Mouse (Mus musculus): Measurements from ENCODE around the gene Trim54. TPM values are rescaled to one million over a fixed set of nuclear protein-coding genes. Genes with fewer than 3 reads are reported as not detected.

Gene Trim54
- total and polyA plus RNA-seq, 2 experiments from 2014 or later = 0.33 TPM; not detected in 1

DNA sequence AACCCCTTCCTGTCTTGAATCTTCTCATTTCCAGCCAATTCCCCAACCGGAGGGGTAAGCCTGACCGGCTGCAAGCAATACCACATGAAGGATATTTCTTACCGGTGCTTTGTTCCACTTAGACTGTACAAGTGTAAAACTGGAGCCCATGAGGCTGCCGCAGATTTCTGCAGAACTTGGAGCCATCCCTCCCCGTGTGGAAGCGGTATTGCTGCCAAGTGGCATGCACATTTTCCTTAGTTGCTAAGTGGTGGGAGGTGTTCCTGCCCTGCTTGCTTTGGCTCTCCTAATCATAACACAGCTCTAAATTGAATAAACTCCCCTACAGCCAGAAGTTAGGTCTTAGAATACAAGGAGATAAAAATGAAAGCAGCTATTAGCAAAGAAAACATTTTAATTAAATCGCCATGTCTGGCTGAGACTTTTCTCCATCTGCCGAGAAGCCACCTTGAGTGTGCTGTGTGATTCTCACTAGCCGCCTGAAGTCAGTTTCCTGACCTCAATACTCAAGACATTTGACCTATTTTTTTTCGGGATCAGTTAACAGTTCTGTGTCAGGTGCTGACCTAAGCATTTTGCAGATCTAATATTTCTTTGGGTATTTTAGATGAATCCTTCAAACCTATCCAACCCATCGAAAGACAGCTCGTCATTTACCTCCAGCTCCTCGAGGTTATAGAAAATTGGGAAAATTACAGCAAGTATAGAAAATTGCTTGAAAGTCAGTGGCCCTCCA is 36.3 kb upstream of the Trim54 start:
- H3K9me3 ChIP-seq (ENCODE audit: low read length) = no peaks in the 10 kb centered on the region
- WGBS = 78% methylated on average over 13 of the region's 13 CpGs
- no peak for ATAC-seq (ENCODE audit: low FRiP score)

GRCm38 (mm10) chr5:31080795-31081164 is 35.7 kb upstream of the Trim54 start:
- ATAC-seq (ENCODE audit: low FRiP score) (no peak), DNase-seq (ENCODE audit: low spot score) (no peak)
- H3K4me1 ChIP-seq (ENCODE audit: insufficient read depth, low read length) = no peaks in the 10 kb centered on the region
- no peak for TF ChIP-seq CTCF (IDR thresholded peaks at IDR 0.05)
- H3K27me3 ChIP-seq (ENCODE audit: insufficient read depth, low read length) = no peaks in the 10 kb centered on the region
- H3K27ac ChIP-seq (ENCODE audit: low read depth, low read length) = no peak overlapping the region
- peaks cover 30% of the 10 kb centered on the region for H3K36me3 ChIP-seq (ENCODE audit: insufficient read depth, low read length)
- H3K9ac ChIP-seq (replicated peaks; ENCODE audit: low read length, poor library complexity, severe bottlenecking) = no peak overlapping the region
- no peak overlapping the region for H3K4me3 ChIP-seq (ENCODE audit: low read depth, low read length)
- H3K9me3 ChIP-seq (ENCODE audit: low read length) = no peaks in the 10 kb centered on the region
- 62% methylated on average over 3 of the region's 3 CpGs for WGBS
- no peak overlapping the region for H3K4me2 ChIP-seq (ENCODE audit: low read depth, low read length, poor library complexity, severe bottlenecking)

More for the DNA sequence above, 36.3 kb upstream of the Trim54 start:
- no peak overlapping the region for H3K27ac ChIP-seq (ENCODE audit: low read depth, low read length)
- H3K4me3 ChIP-seq (ENCODE audit: low read depth, low read length) = no peak overlapping the region
- no peak overlapping the region for H3K4me2 ChIP-seq (ENCODE audit: low read depth, low read length, poor library complexity, severe bottlenecking)
- H3K36me3 ChIP-seq (ENCODE audit: insufficient read depth, low read length) = peaks cover 35% of the 10 kb centered on the region
- no peak overlapping the region for H3K9ac ChIP-seq (replicated peaks; ENCODE audit: low read length, poor library complexity, severe bottlenecking)
- no peaks in the 10 kb centered on the region for H3K4me1 ChIP-seq (ENCODE audit: insufficient read depth, low read length)
- no peak for TF ChIP-seq CTCF (IDR thresholded peaks at IDR 0.05)
- H3K27me3 ChIP-seq (ENCODE audit: insufficient read depth, low read length) = no peaks in the 10 kb centered on the region
- no peak for DNase-seq (ENCODE audit: low spot score)

DNA sequence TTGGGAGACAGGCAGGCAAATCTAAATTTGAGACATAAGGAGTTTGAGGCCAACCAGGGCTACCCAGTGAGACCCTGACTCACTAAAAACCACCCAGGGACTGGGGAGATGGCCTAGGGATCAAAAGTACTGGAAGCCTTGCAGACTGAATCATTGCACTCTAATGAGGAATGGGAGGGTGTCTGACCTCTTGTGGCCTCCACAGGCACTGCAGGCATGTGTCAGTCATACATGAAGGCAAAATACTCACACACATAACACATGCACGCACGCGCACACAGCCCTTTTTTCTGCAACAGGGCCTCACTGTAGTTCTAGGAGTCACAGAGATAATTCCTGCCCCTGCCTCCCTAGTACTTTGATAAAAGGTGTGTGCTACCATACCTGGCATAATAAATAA is 35.1 kb upstream of the Trim54 start:
- DNase-seq (ENCODE audit: low spot score) (peak; percentile 50), ATAC-seq (ENCODE audit: low FRiP score) (no peak)
- Histone ChIP-seq H3K27ac (ENCODE audit: low read depth, low read length) (no peak overlapping the region), H3K4me3 (ENCODE audit: low read depth, low read length) (no peak overlapping the region), H3K9me3 (ENCODE audit: low read length) (no peaks in the 10 kb centered on the region), H3K27me3 (ENCODE audit: insufficient read depth, low read length) (no peaks in the 10 kb centered on the region), H3K4me2 (ENCODE audit: low read depth, low read length, poor library complexity, severe bottlenecking) (no peak overlapping the region), H3K4me1 (ENCODE audit: insufficient read depth, low read length) (no peaks in the 10 kb centered on the region), H3K36me3 (ENCODE audit: insufficient read depth, low read length) (peaks cover 24% of the 10 kb centered on the region), H3K9ac (replicated peaks; ENCODE audit: low read length, poor library complexity, severe bottlenecking) (no peak overlapping the region)
- TF ChIP-seq CTCF (IDR thresholded peaks at IDR 0.05) = peak; percentile 79
- 67% methylated on average over 3 of the region's 3 CpGs for WGBS

DNA sequence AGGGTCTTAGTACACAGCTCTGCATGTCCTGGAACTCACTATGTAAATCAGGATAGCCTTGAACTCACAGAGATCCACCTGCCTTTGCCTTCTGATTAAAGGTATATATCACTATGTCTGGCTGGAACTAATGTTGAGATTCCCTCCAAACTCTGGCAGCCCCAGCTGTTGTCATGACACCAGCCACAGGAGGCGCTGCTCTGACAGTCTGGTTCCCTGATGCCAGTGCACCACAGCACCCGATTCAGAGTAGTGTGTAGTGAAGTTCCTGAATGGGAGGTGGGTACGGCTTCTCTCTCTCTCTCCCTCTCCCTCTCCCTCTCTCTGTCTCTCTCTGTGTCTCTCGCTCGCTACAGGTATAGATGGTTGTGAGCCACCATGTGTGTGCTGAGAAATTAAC is 34.2 kb upstream of the Trim54 start:
- H3K4me1 ChIP-seq (ENCODE audit: insufficient read depth, low read length) = no peaks in the 10 kb centered on the region
- H3K4me3 ChIP-seq (ENCODE audit: low read depth, low read length) = no peak overlapping the region
- no peak overlapping the region for H3K9ac ChIP-seq (replicated peaks; ENCODE audit: low read length, poor library complexity, severe bottlenecking)
- DNase-seq (ENCODE audit: low spot score) (peak; percentile 74), ATAC-seq (ENCODE audit: low FRiP score) (0 out of 2 replicates have a peak, but pooled peaks have one; percentile 33)
- 9% methylated on average over 5 of the region's 5 CpGs for WGBS
- TF ChIP-seq CTCF (IDR thresholded peaks at IDR 0.05) = peak; percentile 74
- peaks cover 15% of the 10 kb centered on the region for H3K36me3 ChIP-seq (ENCODE audit: insufficient read depth, low read length)
- no peaks in the 10 kb centered on the region for H3K9me3 ChIP-seq (ENCODE audit: low read length)
- no peak overlapping the region for H3K27ac ChIP-seq (ENCODE audit: low read depth, low read length)
- no peak overlapping the region for H3K4me2 ChIP-seq (ENCODE audit: low read depth, low read length, poor library complexity, severe bottlenecking)
- H3K27me3 ChIP-seq (ENCODE audit: insufficient read depth, low read length) = no peaks in the 10 kb centered on the region

DNA sequence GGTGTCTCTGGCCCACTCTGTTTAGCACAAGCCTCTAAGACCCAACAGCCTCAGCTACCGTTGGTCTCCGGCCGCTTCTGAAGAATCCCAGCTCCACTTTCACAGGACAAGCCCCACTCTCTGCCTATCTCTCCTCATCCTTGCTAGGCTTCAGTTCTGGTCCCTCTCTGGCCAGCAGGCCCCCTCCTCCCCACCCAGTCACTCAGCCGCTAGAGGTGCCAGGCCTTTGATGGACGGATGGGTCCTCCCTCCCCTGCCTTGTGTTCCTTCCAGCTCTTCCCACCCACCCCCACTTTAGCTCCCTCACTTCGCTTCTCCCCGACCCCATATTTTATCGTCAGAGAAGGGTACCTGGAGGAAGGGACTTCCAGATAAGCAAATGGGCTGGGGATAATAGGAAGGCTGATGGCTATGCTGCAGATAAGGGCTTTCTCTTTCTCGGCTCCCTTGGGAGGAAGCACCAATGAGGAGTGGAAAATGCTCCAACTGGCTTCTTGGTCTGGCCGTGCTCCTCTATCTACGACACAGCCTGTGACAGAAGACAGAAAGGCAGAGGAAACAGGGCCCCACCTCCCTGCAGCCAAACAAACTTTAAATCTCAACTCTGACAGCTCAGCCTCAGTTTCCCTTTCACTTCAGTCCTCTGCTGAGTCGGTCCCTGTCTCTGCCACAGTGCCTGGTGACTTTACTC is 33.4 kb upstream of the Trim54 start:
- no peaks in the 10 kb centered on the region for H3K27me3 ChIP-seq (ENCODE audit: insufficient read depth, low read length)
- TF ChIP-seq CTCF (IDR thresholded peaks at IDR 0.05) = no peak
- H3K4me3 ChIP-seq (ENCODE audit: low read depth, low read length) = no peak overlapping the region
- WGBS = 32% methylated on average over 12 of the region's 12 CpGs
- no peaks in the 10 kb centered on the region for H3K9me3 ChIP-seq (ENCODE audit: low read length)
- DNase-seq (ENCODE audit: low spot score) (no peak), ATAC-seq (ENCODE audit: low FRiP score) (no peak)
- no peaks in the 10 kb centered on the region for H3K4me1 ChIP-seq (ENCODE audit: insufficient read depth, low read length)
- no peak overlapping the region for H3K27ac ChIP-seq (ENCODE audit: low read depth, low read length)
- H3K9ac ChIP-seq (replicated peaks; ENCODE audit: low read length, poor library complexity, severe bottlenecking) = no peak overlapping the region
- H3K4me2 ChIP-seq (ENCODE audit: low read depth, low read length, poor library complexity, severe bottlenecking) = no peak overlapping the region
- peaks cover 7% of the 10 kb centered on the region for H3K36me3 ChIP-seq (ENCODE audit: insufficient read depth, low read length)

DNA sequence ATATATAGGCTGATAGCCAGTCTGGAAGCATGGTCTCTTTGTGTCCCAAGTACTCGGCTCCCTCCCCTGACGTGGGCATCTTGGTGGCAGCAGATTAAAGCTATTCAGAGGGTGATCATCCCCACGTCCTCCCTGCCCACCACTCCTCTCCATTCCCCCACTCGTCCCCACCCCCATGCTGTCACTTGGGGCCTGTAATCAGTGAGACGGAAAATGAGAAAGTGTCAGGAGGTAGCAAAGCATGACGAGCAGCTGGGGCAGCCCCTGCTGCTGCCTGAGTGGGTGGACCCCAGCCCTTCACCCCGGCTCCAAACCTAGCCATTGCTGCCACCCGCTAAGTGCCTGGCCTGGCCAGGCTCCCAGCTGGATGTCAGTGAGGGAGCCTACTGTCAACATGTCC is 32.6 kb upstream of the Trim54 start:
- no peaks in the 10 kb centered on the region for H3K9me3 ChIP-seq (ENCODE audit: low read length)
- H3K4me2 ChIP-seq (ENCODE audit: low read depth, low read length, poor library complexity, severe bottlenecking) = no peak overlapping the region
- H3K4me3 ChIP-seq (ENCODE audit: low read depth, low read length) = no peak overlapping the region
- no peak for DNase-seq (ENCODE audit: low spot score)
- no peak for TF ChIP-seq CTCF (IDR thresholded peaks at IDR 0.05)
- no peaks in the 10 kb centered on the region for H3K27me3 ChIP-seq (ENCODE audit: insufficient read depth, low read length)
- no peak overlapping the region for H3K9ac ChIP-seq (replicated peaks; ENCODE audit: low read length, poor library complexity, severe bottlenecking)
- ATAC-seq (ENCODE audit: low FRiP score) = 0 out of 2 replicates have a peak, but pooled peaks have one; percentile 11
- 8% methylated on average over 8 of the region's 8 CpGs for WGBS
- no peaks in the 10 kb centered on the region for H3K4me1 ChIP-seq (ENCODE audit: insufficient read depth, low read length)
- no peaks in the 10 kb centered on the region for H3K36me3 ChIP-seq (ENCODE audit: insufficient read depth, low read length)
- H3K27ac ChIP-seq (ENCODE audit: low read depth, low read length) = no peak overlapping the region

Measured in midbrain, postnatal 0 days (tissue).